Mouse (Mus musculus) hindlimb bud, embryonic 11.5 days (tissue): ENCODE data around the gene Vmn1r163.
"Not testable (repeated sequence)": the region's sequence is repeated elsewhere in the genome, so short reads cannot be mapped to it uniquely, and the experiment has no call there.

Experiments
- DNase-seq: peaks from one replicate; pipeline ENCODE4 v3.0.0-alpha.2; 2012; ENCODE audit warnings: low read depth, low spot score; ENCODE audit errors: extremely low spot score

Vmn1r163 gene

DNA sequence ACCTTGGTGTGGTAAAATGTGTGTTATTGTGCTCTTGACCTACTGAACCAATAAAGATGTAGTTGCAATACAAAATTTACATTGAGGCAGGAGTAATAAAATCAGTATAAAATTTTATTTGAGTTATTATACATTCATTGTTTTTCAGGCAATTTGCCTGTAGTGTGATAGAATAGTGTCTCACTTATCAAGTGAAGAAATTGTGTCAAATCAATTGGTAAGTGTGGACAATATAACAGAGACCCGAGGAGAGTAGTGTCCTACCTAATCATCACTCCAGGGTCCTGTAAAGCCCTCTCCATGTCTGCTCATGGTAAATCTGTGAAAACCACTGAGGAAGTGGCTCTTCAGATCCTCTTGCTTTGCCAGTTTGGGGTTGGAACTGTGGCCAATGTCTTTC is at the start of gene Vmn1r163:
Gene Vmn1r163 (plus strand): TSS at position 301 of the 400 bp plus-strand sequence.
- DNase-seq, result not testable (repeated sequence)

DNA sequence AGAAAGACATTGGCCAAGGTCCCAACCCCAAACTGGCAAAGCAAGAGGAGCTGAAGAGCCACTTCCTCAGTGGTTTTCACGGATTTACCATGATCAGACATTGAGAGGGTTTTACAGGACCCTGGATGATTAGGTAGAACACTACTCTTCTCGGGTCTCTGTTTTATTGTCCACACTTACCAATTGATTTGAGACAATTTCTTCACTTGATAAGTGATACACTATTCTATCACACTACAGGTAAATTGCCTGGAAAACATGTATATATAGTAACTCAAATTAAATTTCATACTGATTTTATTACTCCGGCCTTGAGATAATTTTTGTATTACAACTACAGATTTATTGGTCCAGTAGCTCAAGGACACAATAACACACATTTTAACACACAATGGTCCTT is 35.5 kb upstream of the Vmn1r163 start, which contains the start of gene Gm4216:
Gene Gm4216 (minus strand): TSS at position 101 of the 400 bp plus-strand sequence.
- DNase-seq, result not testable (repeated sequence)

DNA sequence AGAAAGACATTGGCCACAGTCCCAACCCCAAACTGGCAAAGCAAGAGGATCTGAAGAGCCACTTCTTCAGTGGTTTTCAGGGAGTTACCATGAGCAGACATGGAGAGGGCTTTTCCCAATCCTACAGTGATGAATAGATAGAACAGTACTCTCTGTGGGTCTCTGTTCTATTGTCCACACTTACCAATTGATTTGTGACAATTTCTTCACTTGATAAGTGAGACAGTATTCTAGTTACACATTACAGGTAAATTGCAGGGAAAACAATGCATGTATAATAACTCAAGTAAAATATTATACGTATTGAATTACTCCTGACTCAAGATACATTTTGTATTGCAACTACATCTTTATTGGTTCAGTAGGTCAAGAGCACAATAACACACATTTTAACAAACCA is 12.0 kb downstream of the Vmn1r163 start, which contains the start of gene Gm8720:
Gene Gm8720 (minus strand): TSS at position 101 of the 400 bp plus-strand sequence.
- DNase-seq, result not testable (repeated sequence)
